Mouse (Mus musculus): ENCODE data around the gene Radil.

DNA sequence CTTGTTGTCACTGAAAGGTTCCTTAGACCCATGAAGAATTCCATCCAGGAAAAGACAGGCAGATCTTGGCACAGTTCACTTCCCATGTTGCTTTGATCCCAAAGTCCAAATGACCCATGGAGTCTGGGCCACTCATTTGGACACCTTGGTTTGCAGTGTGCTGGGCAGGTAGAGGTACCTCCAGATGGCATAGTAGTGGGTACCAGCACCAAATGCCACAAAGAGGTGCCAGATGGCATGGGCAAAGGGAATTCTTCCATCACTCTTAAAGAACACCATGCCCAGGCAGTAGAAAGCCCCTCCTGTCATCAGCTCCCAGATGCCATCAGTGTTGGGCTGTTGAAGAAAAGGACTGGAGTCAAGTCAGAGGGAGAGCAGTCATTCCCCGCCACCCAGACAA lies 13.7 kb upstream of the Radil start:
- TF ChIP-seq CTCF (IDR thresholded peaks at IDR 0.05; ENCODE audit: extremely low read depth, insufficient read length, insufficient replicate concordance, low read depth, low read length), result no peak
- no peak for TF ChIP-seq POLR2A (IDR thresholded peaks at IDR 0.05; ENCODE audit: low read depth, low read length)
